Mouse (Mus musculus) right cerebral cortex, postnatal 25 days (tissue): ENCODE measurements around the gene Spdye4a.
"Not testable (repeated sequence)": the region's sequence is repeated elsewhere in the genome, so short reads cannot be mapped to it uniquely, and the experiment has no call there.

Experiments used
- DNase-seq: peaks from one replicate; pipeline ENCODE4 v3.0.0; 2022

Spdye4a gene

DNA sequence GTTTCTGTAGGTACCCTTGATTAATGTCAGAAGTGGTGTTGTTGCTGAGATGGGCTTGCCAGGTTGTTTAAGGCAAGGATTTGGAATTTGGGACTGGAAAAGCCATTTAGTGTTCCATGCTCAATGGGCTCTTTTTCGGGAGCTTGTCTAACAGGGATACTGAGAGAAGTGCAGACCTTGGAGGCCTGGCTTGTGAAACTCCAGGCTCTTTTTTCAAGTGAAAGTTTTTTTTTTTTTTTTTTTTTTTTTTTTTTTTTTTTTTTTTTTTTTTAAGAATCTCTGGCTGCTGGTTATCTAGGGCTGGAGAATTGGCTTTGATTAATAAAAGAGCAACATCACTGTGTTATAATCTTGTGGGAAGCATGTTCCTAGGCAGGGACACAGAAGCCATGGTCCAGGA lies 4.4 kb downstream of the Spdye4a start:
- DNase-seq, result no peak

DNA sequence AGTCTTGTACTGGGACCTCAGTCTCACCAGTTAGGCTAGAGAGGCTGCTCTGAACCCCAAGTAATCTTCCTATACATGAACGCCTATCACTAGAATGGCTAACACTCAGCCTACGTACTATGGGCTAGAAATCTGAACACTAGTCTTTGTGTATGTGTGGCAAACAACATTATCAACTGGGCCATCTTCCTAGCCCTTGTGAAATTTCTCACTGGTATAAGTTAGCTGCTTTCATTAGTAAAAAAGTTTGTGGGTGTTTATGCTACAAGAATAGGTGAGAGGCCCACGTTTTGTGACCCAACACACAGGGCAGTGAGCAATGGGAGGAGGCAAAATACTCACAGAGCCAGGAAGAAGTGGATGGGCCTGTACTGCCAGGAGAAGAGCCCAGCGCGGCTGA lies 5.7 kb downstream of the Spdye4a start:
- no peak for DNase-seq

DNA sequence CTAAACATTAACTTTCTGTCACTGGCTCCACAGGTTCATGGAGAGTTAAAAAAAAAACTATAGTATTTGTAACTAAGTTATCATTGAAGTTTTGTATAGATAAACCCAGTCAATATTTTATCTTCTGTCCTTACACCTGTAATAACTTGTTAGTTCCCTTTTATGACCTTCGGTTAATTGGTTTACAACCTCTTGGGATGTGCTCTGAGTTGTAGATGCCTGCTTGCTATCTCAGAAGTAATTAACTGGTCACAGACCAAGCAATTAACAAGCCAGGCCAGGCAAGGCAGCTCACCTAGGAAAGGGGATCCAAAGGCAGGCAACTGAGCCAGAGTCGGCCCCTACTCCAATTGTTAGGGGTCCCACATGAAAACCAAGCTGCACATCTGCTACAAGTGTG lies 12.9 kb downstream of the Spdye4a start:
- no peak for DNase-seq

DNA sequence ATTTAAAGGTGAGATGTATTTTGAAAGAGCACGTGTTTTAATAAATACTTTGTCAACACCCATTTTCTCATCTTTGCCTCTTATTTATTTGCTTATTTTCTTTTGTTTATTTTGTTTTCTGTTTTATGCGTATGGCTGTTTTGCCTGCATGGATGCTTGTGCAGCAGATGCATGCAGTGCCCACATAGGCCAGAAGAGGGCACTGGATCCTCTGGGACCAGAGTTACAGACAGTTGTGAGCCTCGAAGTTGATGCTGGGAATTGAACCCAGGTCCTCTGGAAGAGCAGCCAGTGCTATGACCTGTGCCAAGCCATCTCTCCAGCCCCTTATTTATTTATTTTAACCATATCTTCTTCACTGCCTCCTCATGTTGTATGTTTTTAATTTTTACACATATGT lies 21.7 kb downstream of the Spdye4a start:
- DNase-seq, result no peak

GRCm38 (mm10) chr5:143196506-143196905 lies 30.2 kb downstream of the Spdye4a start:
- no peak for DNase-seq

GRCm38 (mm10) chr5:143195166-143195565 lies 31.5 kb downstream of the Spdye4a start:
- DNase-seq, result no peak

DNA sequence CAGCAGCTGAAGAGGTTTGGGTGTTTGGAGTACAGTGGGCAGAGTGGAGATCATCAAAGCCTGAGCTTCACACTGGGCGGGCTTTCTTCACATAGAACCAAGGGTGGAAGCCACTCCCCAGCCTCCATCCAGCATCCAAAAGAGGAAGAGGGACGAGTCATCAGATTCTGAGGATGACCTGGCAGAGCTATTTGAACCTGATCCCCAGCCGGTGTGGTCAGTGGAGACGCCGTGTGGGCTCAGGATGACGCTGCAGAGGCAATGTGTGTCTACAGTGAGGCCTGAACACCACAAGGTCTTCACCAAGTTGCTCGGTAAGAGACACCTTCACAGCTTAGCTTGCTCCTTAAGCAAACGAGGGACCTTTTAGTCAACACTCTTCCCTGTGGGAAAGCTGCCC lies 31.9 kb downstream of the Spdye4a start:
- not testable (repeated sequence) for DNase-seq

- DNase-seq, result no peak
Observed at GRCm38 (mm10) chr5:143192806-143193205, 33.9 kb downstream of the Spdye4a start.

DNA sequence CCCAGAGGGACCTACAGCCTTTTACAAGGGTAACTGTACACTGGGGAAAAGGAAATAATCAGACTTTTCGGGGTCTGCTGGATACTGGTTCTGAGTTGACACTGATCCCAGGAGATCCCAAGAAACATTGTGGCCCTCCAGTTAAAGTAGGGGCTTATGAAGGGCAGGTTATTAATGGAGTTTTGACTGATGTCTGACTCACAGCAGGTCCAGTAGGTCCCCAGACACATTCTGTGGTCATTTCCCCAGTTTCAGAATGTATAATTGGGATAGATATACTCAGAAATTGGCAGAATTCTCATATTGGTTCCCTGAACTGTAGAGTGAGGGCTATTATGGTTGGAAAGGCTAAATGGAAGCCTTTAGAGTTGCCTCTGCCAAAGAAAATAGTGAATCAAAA lies 38.7 kb downstream of the Spdye4a start:
- DNase-seq, result not testable (repeated sequence)

GRCm38 (mm10) chr5:143180255-143181076 lies 46.2 kb downstream of the Spdye4a start, which contains the start of the genes Rbak and Spdye4b:
TSS of gene Rbak (minus strand) at chr5:143180775.
TSS of gene Spdye4b (plus strand) at chr5:143181017.
- DNase-seq, result peak; percentile 95

- DNase-seq, result no peak
Observed at GRCm38 (mm10) chr5:143179179-143179578, 47.5 kb downstream of the Spdye4a start.

- no peak for DNase-seq
Observed at GRCm38 (mm10) chr5:143177541-143178200, 49.0 kb downstream of the Spdye4a start.

- DNase-seq, result no peak
Observed at GRCm38 (mm10) chr5:143175970-143176369, 50.7 kb downstream of the Spdye4a start.
